ENCODE assay signal across 8 mouse cellular contexts in genomic region chr4:126256131-126256791, GRCm38 (mm10). TPM values are rescaled to one million over a fixed set of nuclear protein-coding genes. Genes with fewer than 3 reads are reported as not detected.
DNase-seq lines count a peak whose midpoint lies in the region; ATAC-seq and TF ChIP-seq lines count a peak whose summit lies in the region.

Map7d1 (minus strand) TSS chr4:126256343.

- peak; percentile 96 for TF ChIP-seq POLR2A in bone marrow, adult 2 months (IDR thresholded peaks at IDR 0.05; ENCODE audit: borderline replicate concordance, control insufficient read depth, low read depth, low read length)

- H3K9ac ChIP-seq in embryonic facial prominence, embryonic 15.5 days = peak within 1 kb of the TSS; percentile 93
- peak within 1 kb of the TSS; percentile 99 for H3K9ac ChIP-seq in kidney, embryonic 14.5 days (ENCODE audit: low read depth, low read length)
- H3K9ac ChIP-seq in limb, embryonic 15.5 days = peak within 1 kb of the TSS; percentile 97
- peak within 1 kb of the TSS; percentile 100 for H3K9ac ChIP-seq in midbrain, postnatal 0 days (replicated peaks; ENCODE audit: low read length, poor library complexity, severe bottlenecking)

- no peaks in the 10 kb centered on the region for H3K36me3 ChIP-seq in embryonic facial prominence, embryonic 15.5 days
- H3K36me3 ChIP-seq in kidney, embryonic 14.5 days (ENCODE audit: control insufficient read depth, insufficient read depth, low read length) = no peaks in the 10 kb centered on the region
- H3K36me3 ChIP-seq in limb, embryonic 15.5 days = no peaks in the 10 kb centered on the region; the same call in 1 of the 2 replicates
- H3K36me3 ChIP-seq in midbrain, postnatal 0 days (ENCODE audit: insufficient read depth, low read length) = no peaks in the 10 kb centered on the region

- peak; percentile 85 for ATAC-seq in embryonic facial prominence, embryonic 15.5 days (ENCODE audit: insufficient number of reproducible peaks, low FRiP score, low TSS enrichment, low read depth)
- ATAC-seq in kidney, embryonic 14.5 days (ENCODE audit: low FRiP score, low TSS enrichment) = peak; percentile 84
- peak; percentile 82; the same call in 1 of the 2 replicates for ATAC-seq in limb, embryonic 15.5 days (ENCODE audit: insufficient number of reproducible peaks, low FRiP score, low TSS enrichment, low read depth)
- ATAC-seq in midbrain, postnatal 0 days (ENCODE audit: low FRiP score) = peak; percentile 82

- peak within 1 kb of the TSS; percentile 60 for H3K4me3 ChIP-seq in bone marrow, adult 2 months (replicated peaks; ENCODE audit: control insufficient read depth, low read depth, low read length)
- H3K4me3 ChIP-seq in embryonic facial prominence, embryonic 15.5 days (replicated peaks) = peak within 1 kb of the TSS; percentile 95
- H3K4me3 ChIP-seq in kidney, embryonic 14.5 days (ENCODE audit: low read length) = peak within 1 kb of the TSS; percentile 100
- H3K4me3 ChIP-seq in limb, embryonic 15.5 days = peak within 1 kb of the TSS; percentile 98
- H3K4me3 ChIP-seq in midbrain, postnatal 0 days (ENCODE audit: low read depth, low read length) = peak within 1 kb of the TSS; percentile 99

- peak within 1 kb of the TSS; percentile 92 for H3K27ac ChIP-seq in bone marrow, adult 2 months (ENCODE audit: control insufficient read depth, insufficient read depth, low read depth, low read length, poor library complexity)
- H3K27ac ChIP-seq in embryonic facial prominence, embryonic 15.5 days (replicated peaks) = peak within 1 kb of the TSS; percentile 94
- H3K27ac ChIP-seq in kidney, embryonic 14.5 days (ENCODE audit: low read depth, low read length) = peak within 1 kb of the TSS; percentile 89
- peak within 1 kb of the TSS; percentile 95 for H3K27ac ChIP-seq in limb, embryonic 15.5 days
- H3K27ac ChIP-seq in midbrain, postnatal 0 days (ENCODE audit: low read depth, low read length) = peak within 1 kb of the TSS; percentile 96

- H3K9me3 ChIP-seq in embryonic facial prominence, embryonic 15.5 days (replicated peaks) = no peaks in the 10 kb centered on the region
- H3K9me3 ChIP-seq in kidney, embryonic 14.5 days (ENCODE audit: control insufficient read depth, low read length) = no peaks in the 10 kb centered on the region
- H3K9me3 ChIP-seq in limb, embryonic 15.5 days = no peaks in the 10 kb centered on the region
- H3K9me3 ChIP-seq in midbrain, postnatal 0 days (ENCODE audit: low read length) = no peaks in the 10 kb centered on the region

- TF ChIP-seq CTCF in bone marrow, adult 2 months (IDR thresholded peaks at IDR 0.05; ENCODE audit: control insufficient read depth, insufficient read depth, low read length) = no peak
- TF ChIP-seq CTCF in midbrain, postnatal 0 days (IDR thresholded peaks at IDR 0.05) = peak; percentile 35

- peaks cover 10% of the 10 kb centered on the region for H3K4me1 ChIP-seq in bone marrow, adult 2 months (ENCODE audit: control insufficient read depth, insufficient read depth, low read length)
- peaks cover 81% of the 10 kb centered on the region for H3K4me1 ChIP-seq in embryonic facial prominence, embryonic 15.5 days
- H3K4me1 ChIP-seq in kidney, embryonic 14.5 days (ENCODE audit: control insufficient read depth, insufficient read depth, low read length) = peaks cover 63% of the 10 kb centered on the region
- H3K4me1 ChIP-seq in limb, embryonic 15.5 days = peaks cover 73% of the 10 kb centered on the region
- peaks cover 29% of the 10 kb centered on the region for H3K4me1 ChIP-seq in midbrain, postnatal 0 days (ENCODE audit: insufficient read depth, low read length)

- H3K4me2 ChIP-seq in embryonic facial prominence, embryonic 15.5 days (replicated peaks) = peak within 1 kb of the TSS; percentile 88
- peak within 1 kb of the TSS; percentile 86 for H3K4me2 ChIP-seq in kidney, embryonic 14.5 days (replicated peaks; ENCODE audit: low read depth, low read length)
- H3K4me2 ChIP-seq in limb, embryonic 15.5 days = peak within 1 kb of the TSS; percentile 72
- H3K4me2 ChIP-seq in midbrain, postnatal 0 days (ENCODE audit: low read depth, low read length, poor library complexity, severe bottlenecking) = peak within 1 kb of the TSS; percentile 94

- under 1% methylated on average over 59 of the region's 59 CpGs for WGBS in bone marrow, adult 2 months
- WGBS in embryonic facial prominence, embryonic 15.5 days = under 1% methylated on average over 59 of the region's 59 CpGs
- under 1% methylated on average over 49 of the region's 59 CpGs for WGBS in kidney, embryonic 14.5 days
- WGBS in limb, embryonic 15.5 days = under 1% methylated on average over 58 of the region's 59 CpGs
- under 1% methylated on average over 55 of the region's 59 CpGs for WGBS in midbrain, postnatal 0 days

- peak; percentile 94 for DNase-seq in 416B (ENCODE audit: low read depth)
- peak; percentile 92 to 93 for DNase-seq in heart, adult 9 months (ENCODE audit: low spot score in 2 of 2)
- peak; percentile 86 for DNase-seq in midbrain, postnatal 0 days (ENCODE audit: low spot score)
- peak; percentile 90 to 94 for DNase-seq in spleen, postnatal 10 days (ENCODE audit: low spot score in 2 of 2)

- no peaks in the 10 kb centered on the region for H3K27me3 ChIP-seq in embryonic facial prominence, embryonic 15.5 days
- no peaks in the 10 kb centered on the region for H3K27me3 ChIP-seq in kidney, embryonic 14.5 days (ENCODE audit: control insufficient read depth, insufficient read depth, low read length)
- no peaks in the 10 kb centered on the region for H3K27me3 ChIP-seq in limb, embryonic 15.5 days
- H3K27me3 ChIP-seq in midbrain, postnatal 0 days (ENCODE audit: insufficient read depth, low read length) = no peaks in the 10 kb centered on the region

RNA-seq across cellular contexts. Expression of gene Map7d1, which starts in this region (rescaled TPM):
- polyA plus RNA-seq in bone marrow, adult 2 months (2011; ENCODE audit: insufficient read depth, insufficient read length, low replicate concordance, missing spikeins) = 28.7 and 45.5 TPM in 2 replicates
- polyA plus RNA-seq in embryonic facial prominence, embryonic 15.5 days (2015; fragmentation: Nextera tagmentation; extraction: Ambion mirVana) = 59.9 and 60.4 TPM in 2 replicates
- 35.6 and 43.3 TPM in 2 replicates for polyA plus RNA-seq in kidney, embryonic 14.5 days (2014; fragmentation: Nextera tagmentation; extraction: Ambion mirVana)
- polyA plus RNA-seq in limb, embryonic 15.5 days (2015; fragmentation: Nextera tagmentation; extraction: Ambion mirVana) = 46.5 and 50.3 TPM in 2 replicates
- total RNA-seq in midbrain, postnatal 0 days (2014; rRNA removed) = 106 and 124 TPM in 2 replicates
- 56.9 and 61.2 TPM in 2 replicates for polyA plus RNA-seq in midbrain, postnatal 0 days (2015; fragmentation: Nextera tagmentation; extraction: Ambion mirVana)

Comparison
In these comparisons a context has a peak if more than half of its experiments do, and no peak if none do; other contexts are left out.
1. Peak in every context shown above with its lines: DNase-seq, ATAC-seq, H3K4me3 ChIP-seq and H3K27ac ChIP-seq.